Mouse (Mus musculus): ENCODE measurements at regions not wholly inside any gene's neighbourhood (a gene's known extent, or its start where the extent isn't known, plus 50 kb on each side); places are given as distances from the start of the nearest gene placed in this dataset.

DNA sequence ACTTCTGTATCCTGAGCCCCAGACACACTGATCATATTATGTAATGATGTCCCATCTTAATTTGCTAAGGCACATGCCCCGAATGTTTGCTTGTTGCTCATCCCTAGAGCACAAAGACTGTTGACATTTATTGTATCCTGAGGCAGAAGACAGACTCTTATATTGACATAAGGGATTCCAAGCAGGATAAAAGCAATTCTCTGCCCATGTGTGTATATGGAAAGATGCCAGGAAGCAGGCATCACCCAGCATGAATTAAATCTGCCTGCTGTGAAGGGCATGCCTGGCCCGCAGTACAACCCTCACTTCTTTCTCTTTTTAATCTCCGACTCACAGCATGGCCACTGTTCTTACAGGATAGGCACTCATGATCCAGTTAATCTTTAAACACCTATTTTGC is 125.3 kb downstream of the Usp46 start:
- H3K4me1 ChIP-seq = 0 out of 2 replicates have a peak, but pooled peaks cover 3% of the 10 kb centered on the region
- no peak overlapping the region for H3K27ac ChIP-seq
- no peaks in the 10 kb centered on the region for H3K36me3 ChIP-seq
- no peaks in the 10 kb centered on the region for H3K9me3 ChIP-seq
- 46% methylated on average over 3 of the region's 3 CpGs for WGBS
- no peaks in the 10 kb centered on the region for H3K27me3 ChIP-seq
- H3K4me2 ChIP-seq = no peak overlapping the region
- no peak overlapping the region for H3K4me3 ChIP-seq
- ATAC-seq (ENCODE audit: insufficient number of reproducible peaks, insufficient read depth, low FRiP score, low TSS enrichment, low read depth) = no peak
- H3K9ac ChIP-seq = no peak overlapping the region

DNA sequence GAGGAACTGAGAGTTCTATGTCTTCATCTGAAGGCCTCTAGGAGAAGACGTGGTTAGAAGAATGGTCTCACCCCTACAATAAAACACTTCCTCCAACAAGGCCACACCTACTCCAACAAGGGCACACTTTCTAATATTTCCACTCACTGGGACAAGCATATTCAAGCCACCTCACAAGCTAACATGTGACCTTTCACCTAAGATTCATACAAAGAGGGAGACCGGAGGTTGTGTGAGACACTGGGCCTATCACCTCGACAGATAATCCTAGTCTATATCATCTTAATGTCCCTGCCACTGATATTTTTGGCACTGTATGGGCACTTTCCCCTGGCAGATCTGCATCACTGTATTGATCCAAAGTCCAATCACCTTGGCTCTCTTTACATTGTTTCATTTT is 122.6 kb downstream of the Usp46 start:
- Histone ChIP-seq H3K9ac (no peak overlapping the region), H3K4me2 (no peak overlapping the region), H3K9me3 (no peaks in the 10 kb centered on the region), H3K27me3 (no peaks in the 10 kb centered on the region), H3K4me3 (no peak overlapping the region), H3K4me1 (0 out of 2 replicates have a peak, but pooled peaks cover 3% of the 10 kb centered on the region), H3K27ac (no peak overlapping the region), H3K36me3 (no peaks in the 10 kb centered on the region)
- 93% methylated on average over 3 of the region's 3 CpGs for WGBS
- ATAC-seq (ENCODE audit: insufficient number of reproducible peaks, insufficient read depth, low FRiP score, low TSS enrichment, low read depth) = no peak

DNA sequence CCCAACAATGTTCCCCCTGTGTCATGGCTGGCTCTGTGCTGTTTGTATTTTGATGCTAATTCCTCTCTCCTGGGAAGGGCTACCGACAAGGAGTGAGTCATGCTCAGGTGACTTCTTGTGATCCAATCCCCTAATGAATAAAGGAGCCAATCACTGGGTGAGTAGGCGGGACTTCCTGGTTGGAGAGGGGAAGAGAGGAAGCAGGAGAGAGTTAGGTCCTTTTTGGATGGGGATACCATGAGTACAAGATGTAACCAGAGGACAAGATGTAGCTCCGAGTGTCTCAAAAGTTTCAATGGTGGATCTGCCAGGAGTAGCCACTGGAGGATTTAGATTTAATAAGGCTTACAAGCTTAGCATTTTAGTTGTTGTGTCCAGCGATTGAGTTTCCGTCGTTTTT is 122.1 kb downstream of the Usp46 start:
- ATAC-seq (ENCODE audit: insufficient number of reproducible peaks, insufficient read depth, low FRiP score, low TSS enrichment, low read depth) = no peak
- Histone ChIP-seq H3K4me3 (no peak overlapping the region), H3K9ac (no peak overlapping the region), H3K9me3 (no peaks in the 10 kb centered on the region), H3K27me3 (no peaks in the 10 kb centered on the region), H3K36me3 (no peaks in the 10 kb centered on the region), H3K27ac (no peak overlapping the region), H3K4me1 (peaks cover 6% of the 10 kb centered on the region; the same call in 1 of the 2 replicates), H3K4me2 (no peak overlapping the region)
- WGBS = 86% methylated on average over 6 of the region's 6 CpGs

DNA sequence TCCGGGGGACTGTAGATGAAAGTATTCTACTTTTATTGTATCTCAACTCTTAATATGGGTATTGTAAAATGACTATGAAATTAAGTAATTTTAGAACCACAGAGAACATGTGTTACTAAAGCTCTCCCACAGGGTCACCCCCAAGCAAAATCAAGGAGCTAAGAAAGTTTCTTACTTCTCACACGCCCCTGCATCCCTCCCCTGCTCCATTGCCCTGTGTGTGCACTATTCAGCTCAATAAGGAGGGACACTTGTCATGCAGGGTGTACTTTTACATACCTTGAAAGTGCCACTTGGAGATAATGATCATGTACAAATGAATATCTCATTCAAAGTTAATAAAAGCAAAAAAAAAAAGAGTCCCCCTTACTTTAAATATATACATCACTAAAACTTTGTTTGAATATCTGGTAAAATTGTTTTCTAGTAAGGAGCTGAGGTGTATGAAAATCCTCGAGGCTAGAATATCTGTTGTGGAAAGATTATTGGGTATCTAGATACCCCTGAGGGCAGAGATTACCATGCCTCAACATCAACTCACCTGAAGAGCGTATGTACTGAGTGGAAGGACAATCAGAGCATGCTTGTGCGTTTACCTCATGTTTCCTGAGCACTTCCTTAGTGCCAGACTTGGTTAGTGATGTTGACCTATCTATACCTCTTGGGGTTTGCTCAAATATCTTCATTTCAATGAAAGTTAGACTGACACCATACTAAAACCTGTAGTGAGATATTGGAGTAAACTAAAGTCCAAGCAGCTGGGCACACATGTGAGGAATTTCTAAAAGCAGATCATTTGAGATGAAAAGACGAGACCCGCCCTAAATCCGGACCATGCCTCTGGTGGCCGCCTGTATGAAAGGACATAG is 120.0 kb downstream of the Usp46 start:
- no peak overlapping the region for H3K4me3 ChIP-seq
- H3K27me3 ChIP-seq = no peaks in the 10 kb centered on the region
- H3K4me1 ChIP-seq = peaks cover 12% of the 10 kb centered on the region; the same call in 1 of the 2 replicates
- ATAC-seq (ENCODE audit: insufficient number of reproducible peaks, insufficient read depth, low FRiP score, low TSS enrichment, low read depth) = no peak
- H3K4me2 ChIP-seq = no peak overlapping the region
- H3K9ac ChIP-seq = no peak overlapping the region
- no peaks in the 10 kb centered on the region for H3K9me3 ChIP-seq
- no peak overlapping the region for H3K27ac ChIP-seq
- WGBS = 79% methylated on average over 9 of the region's 9 CpGs
- H3K36me3 ChIP-seq = no peaks in the 10 kb centered on the region

Measured in embryonic facial prominence, embryonic 13.5 days (tissue).